Mouse (Mus musculus): Measurements from ENCODE around the gene Samd11. TPM values are rescaled to one million over a fixed set of nuclear protein-coding genes. Genes with fewer than 3 reads are reported as not detected.

Gene Samd11
- polyA plus RNA-seq, 1 experiment from 2014 or later, result 2.2 TPM

DNA sequence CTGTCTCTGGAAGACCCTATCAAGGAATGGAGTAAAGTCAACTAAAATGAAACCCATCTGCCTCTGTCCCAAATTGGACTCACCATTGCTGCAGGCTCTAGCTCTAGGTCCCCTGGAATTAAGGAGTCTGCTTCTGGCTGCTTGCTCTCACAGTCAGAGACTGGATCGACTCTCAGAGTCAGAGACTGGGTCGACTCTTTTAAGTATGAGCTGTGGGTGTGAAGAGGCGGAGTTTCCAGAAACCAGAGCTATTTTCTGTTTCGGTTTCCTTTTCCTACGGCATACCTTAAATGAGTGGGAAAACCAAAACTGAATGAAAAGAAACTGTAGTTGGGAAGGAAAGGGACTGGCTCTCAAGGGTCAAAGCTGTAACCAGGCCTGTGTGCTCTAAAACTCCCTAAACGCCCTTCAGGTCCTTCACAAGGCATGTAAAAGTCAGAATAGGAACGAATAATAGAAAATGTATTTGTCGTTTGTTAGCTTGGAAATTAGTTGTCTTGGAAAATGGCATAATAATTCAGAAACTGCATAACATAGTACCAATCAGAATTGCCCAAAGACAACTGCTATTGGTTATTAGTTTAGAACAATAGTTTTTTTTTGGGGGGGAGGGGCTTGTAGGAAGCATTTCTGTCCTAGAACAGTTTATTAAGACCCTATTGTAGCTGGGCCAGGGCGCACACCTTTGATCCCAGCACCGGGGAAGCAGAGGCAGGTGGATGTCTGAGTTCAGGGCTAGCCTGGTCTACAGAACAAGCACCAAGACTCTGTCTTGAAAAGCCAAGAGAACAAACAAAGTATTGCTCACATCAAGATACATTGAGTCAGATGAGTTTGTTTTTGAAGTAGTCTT is 54.6 kb downstream of the Samd11 start, which contains the start of gene Isg15:
Isg15 (minus strand) TSS at position 196 of the 853 bp plus-strand sequence.
- H3K27ac ChIP-seq (ENCODE audit: low read length), result no peak within 1 kb of the TSS
- no peaks in the 10 kb centered on the region for H3K36me3 ChIP-seq (ENCODE audit: control insufficient read depth, insufficient read depth)
- H3K4me3 ChIP-seq (replicated peaks; ENCODE audit: low read length), result no peak within 1 kb of the TSS
- H3K9ac ChIP-seq (replicated peaks; ENCODE audit: low read depth, low read length), result no peak within 1 kb of the TSS
- H3K9me3 ChIP-seq (ENCODE audit: control insufficient read depth, low read length), result no peaks in the 10 kb centered on the region
- 65% methylated on average over 10 of the region's 10 CpGs for WGBS
- no peaks in the 10 kb centered on the region for H3K27me3 ChIP-seq (replicated peaks; ENCODE audit: control insufficient read depth, insufficient read depth, low read length)
- ATAC-seq, result no peak
- H3K4me2 ChIP-seq (ENCODE audit: low read length), result no peak within 1 kb of the TSS
- H3K4me1 ChIP-seq (replicated peaks; ENCODE audit: control insufficient read depth, insufficient read depth, low read length), result peaks cover 30% of the 10 kb centered on the region

DNA sequence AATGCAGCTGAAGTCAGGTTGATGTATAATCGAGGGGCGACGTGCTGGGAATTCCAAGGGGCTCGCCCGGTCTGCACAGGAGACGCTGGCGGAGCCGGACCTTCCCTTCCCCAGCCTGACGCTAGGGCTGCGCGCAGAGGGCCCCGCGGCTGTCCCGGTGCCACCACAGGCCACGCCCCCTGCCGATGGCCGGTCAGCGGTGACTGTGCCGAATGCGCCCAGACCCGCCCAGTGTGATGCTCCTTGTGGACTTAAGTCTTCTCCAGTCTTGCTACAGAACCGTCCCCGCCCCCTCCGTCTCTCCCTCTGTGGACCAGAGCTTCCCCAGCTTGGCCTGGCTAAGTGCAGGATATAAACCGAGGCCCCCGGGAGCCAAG is 57.6 kb downstream of the Samd11 start:
- Histone ChIP-seq H3K4me1 (replicated peaks; ENCODE audit: control insufficient read depth, insufficient read depth, low read length) (peaks cover 37% of the 10 kb centered on the region), H3K27ac (ENCODE audit: low read length) (peak overlapping the region; percentile 96), H3K9me3 (ENCODE audit: control insufficient read depth, low read length) (no peaks in the 10 kb centered on the region), H3K27me3 (replicated peaks; ENCODE audit: control insufficient read depth, insufficient read depth, low read length) (no peaks in the 10 kb centered on the region), H3K4me2 (ENCODE audit: low read length) (peak overlapping the region; percentile 68), H3K9ac (replicated peaks; ENCODE audit: low read depth, low read length) (peak overlapping the region; percentile 88), H3K4me3 (replicated peaks; ENCODE audit: low read length) (peak overlapping the region; percentile 87), H3K36me3 (ENCODE audit: control insufficient read depth, insufficient read depth) (no peaks in the 10 kb centered on the region)
- ATAC-seq, result peak; percentile 89
- WGBS, result under 1% methylated on average over 26 of the region's 26 CpGs

DNA sequence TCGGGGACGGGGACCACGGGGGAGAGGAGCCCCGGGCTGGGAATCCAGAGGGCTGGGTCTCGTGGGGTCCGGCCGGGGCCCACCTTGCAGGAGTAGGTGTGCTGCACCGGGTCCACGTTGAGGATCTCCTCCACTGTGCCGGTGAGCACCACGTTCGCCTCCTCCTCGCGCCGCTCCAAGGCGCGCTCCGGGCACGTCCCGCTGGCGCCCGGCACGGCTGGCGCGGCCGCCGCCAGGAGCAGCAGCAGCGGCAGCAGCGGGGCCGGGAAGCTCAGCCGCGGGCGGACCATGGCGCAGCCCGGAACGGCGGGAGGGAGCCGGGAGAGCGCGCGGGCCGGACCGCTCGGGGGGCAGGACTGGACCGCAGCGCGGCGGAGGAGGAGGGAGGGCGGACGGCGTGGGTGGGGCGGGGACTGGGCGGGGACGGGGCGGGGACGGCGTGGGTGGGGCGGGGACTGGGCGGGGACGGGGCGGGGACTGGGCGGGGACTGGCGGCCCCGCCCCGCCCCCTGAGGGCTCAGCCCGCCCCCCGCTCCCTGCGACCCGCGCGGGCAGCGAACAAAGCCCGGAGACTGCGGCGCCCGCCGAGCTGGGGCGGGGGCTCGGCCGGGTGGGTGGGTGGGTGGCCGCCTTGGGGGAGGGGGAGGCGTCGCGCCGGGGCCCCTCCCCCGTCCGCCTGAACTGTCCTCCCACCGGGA is 58.2 kb downstream of the Samd11 start, which contains the start of gene Agrn:
Agrn (minus strand) TSS at position 358 of the 698 bp plus-strand sequence.
- H3K4me2 ChIP-seq (ENCODE audit: low read length), result peak within 1 kb of the TSS; percentile 85
- peak within 1 kb of the TSS; percentile 96 for H3K27ac ChIP-seq (ENCODE audit: low read length)
- H3K9ac ChIP-seq (replicated peaks; ENCODE audit: low read depth, low read length), result peak within 1 kb of the TSS; percentile 88
- no peaks in the 10 kb centered on the region for H3K27me3 ChIP-seq (replicated peaks; ENCODE audit: control insufficient read depth, insufficient read depth, low read length)
- H3K36me3 ChIP-seq (ENCODE audit: control insufficient read depth, insufficient read depth), result no peaks in the 10 kb centered on the region
- peak; percentile 74 for ATAC-seq
- under 1% methylated on average over 17 of the region's 88 CpGs for WGBS
- peak within 1 kb of the TSS; percentile 87 for H3K4me3 ChIP-seq (replicated peaks; ENCODE audit: low read length)
- H3K9me3 ChIP-seq (ENCODE audit: control insufficient read depth, low read length), result no peaks in the 10 kb centered on the region
- H3K4me1 ChIP-seq (replicated peaks; ENCODE audit: control insufficient read depth, insufficient read depth, low read length), result peaks cover 36% of the 10 kb centered on the region

Small RNAs within 50 kb of the gene (microRNA-seq; reads per million reads assigned to microRNA genes)
- 2.7 reads per million, percentile 9 among the genes with 10 or more reads in this experiment for gene Mir7658

Other genes starting within 250 kb of the Samd11 start
- 1.0 and 1.4 TPM in 2 replicates for gene Tnfrsf4, start 241.8 kb downstream of the Samd11 start, polyA plus RNA-seq (2015; fragmentation: Nextera tagmentation; extraction: Ambion mirVana)
- gene Tnfrsf18, start 229.5 kb downstream of the Samd11 start, polyA plus RNA-seq (2015; fragmentation: Nextera tagmentation; extraction: Ambion mirVana), result 0.60 and 1.5 TPM in 2 replicates
- not detected in 2 replicates for gene Ttll10, start 196.2 kb downstream of the Samd11 start, polyA plus RNA-seq (2015; fragmentation: Nextera tagmentation; extraction: Ambion mirVana)
- gene 9430015G10Rik, start 145.7 kb downstream of the Samd11 start, polyA plus RNA-seq (2015; fragmentation: Nextera tagmentation; extraction: Ambion mirVana), result 43.2 and 45.8 TPM in 2 replicates
- gene Rnf223, start 125.1 kb downstream of the Samd11 start, polyA plus RNA-seq (2015; fragmentation: Nextera tagmentation; extraction: Ambion mirVana), result 0.42 and 0.73 TPM in 2 replicates
- gene Agrn, start 58.2 kb downstream of the Samd11 start, polyA plus RNA-seq (2015; fragmentation: Nextera tagmentation; extraction: Ambion mirVana), result 113 and 125 TPM in 2 replicates
- 1.5 TPM in 2 replicates for gene Isg15, start 54.8 kb downstream of the Samd11 start, polyA plus RNA-seq (2015; fragmentation: Nextera tagmentation; extraction: Ambion mirVana)
- gene AW011738, start 52.4 kb downstream of the Samd11 start, polyA plus RNA-seq (2015; fragmentation: Nextera tagmentation; extraction: Ambion mirVana), result 3.3 and 4.0 TPM in 2 replicates
- 1.7 and 1.8 TPM in 2 replicates for gene Perm1, start 39.8 kb downstream of the Samd11 start, polyA plus RNA-seq (2015; fragmentation: Nextera tagmentation; extraction: Ambion mirVana)
- gene Plekhn1, start 20.8 kb downstream of the Samd11 start, polyA plus RNA-seq (2015; fragmentation: Nextera tagmentation; extraction: Ambion mirVana), result 27.6 and 31.9 TPM in 2 replicates
- 55.3 and 61.4 TPM in 2 replicates for gene Noc2l, start 19.6 kb downstream of the Samd11 start, polyA plus RNA-seq (2015; fragmentation: Nextera tagmentation; extraction: Ambion mirVana)
- not detected in 2 replicates for gene Vmn2r-ps159, start 75.4 kb upstream of the Samd11 start, polyA plus RNA-seq (2015; fragmentation: Nextera tagmentation; extraction: Ambion mirVana)

All from forebrain, embryonic 16.5 days (tissue).